Mouse (Mus musculus): ENCODE measurements at regions not wholly inside any gene's neighbourhood (a gene's known extent, or its start where the extent isn't known, plus 50 kb on each side); places are given as distances from the start of the nearest gene placed in this dataset.
"Not testable (repeated sequence)": the region's sequence is repeated elsewhere in the genome, so short reads cannot be mapped to it uniquely, and the experiment has no call there.

GRCm38 (mm10) chr6:6387571-6387970, 170.6 kb upstream of the Slc25a13 start:
- no peak for DNase-seq

- no peak for DNase-seq
Observed at GRCm38 (mm10) chr6:6384971-6385370, 168.0 kb upstream of the Slc25a13 start.

- DNase-seq: no peak
Observed at GRCm38 (mm10) chr6:6384441-6384840, 167.5 kb upstream of the Slc25a13 start.

- DNase-seq: no peak
Observed at GRCm38 (mm10) chr6:6372421-6372820, 155.4 kb upstream of the Slc25a13 start.

- DNase-seq: no peak
Observed at GRCm38 (mm10) chr6:6371444-6372093, 154.6 kb upstream of the Slc25a13 start.

- DNase-seq: no peak
Observed at GRCm38 (mm10) chr6:6364037-6364436, 147.1 kb upstream of the Slc25a13 start.

GRCm38 (mm10) chr6:6362678-6363354, 145.8 kb upstream of the Slc25a13 start:
- DNase-seq: no peak

GRCm38 (mm10) chr6:6361181-6361580, 144.2 kb upstream of the Slc25a13 start:
- DNase-seq: not testable (repeated sequence)

- no peak for DNase-seq
Observed at GRCm38 (mm10) chr6:6357477-6357876, 140.5 kb upstream of the Slc25a13 start.

GRCm38 (mm10) chr6:6356967-6357366, 140.0 kb upstream of the Slc25a13 start:
- no peak for DNase-seq

GRCm38 (mm10) chr6:6335251-6335650, 118.3 kb upstream of the Slc25a13 start:
- no peak for DNase-seq

- no peak for DNase-seq
Observed at GRCm38 (mm10) chr6:6330271-6330670, 113.3 kb upstream of the Slc25a13 start.

GRCm38 (mm10) chr6:6325516-6325915, 108.5 kb upstream of the Slc25a13 start:
- no peak for DNase-seq

GRCm38 (mm10) chr6:6316725-6317124, 99.8 kb upstream of the Slc25a13 start:
- DNase-seq: no peak

- no peak for DNase-seq
Observed at GRCm38 (mm10) chr6:6313171-6313570, 96.2 kb upstream of the Slc25a13 start.

GRCm38 (mm10) chr6:6310213-6310612, 93.2 kb upstream of the Slc25a13 start:
- no peak for DNase-seq

- no peak for DNase-seq
Observed at GRCm38 (mm10) chr6:6307618-6308017, 90.6 kb upstream of the Slc25a13 start.

GRCm38 (mm10) chr6:6303767-6304166, 86.8 kb upstream of the Slc25a13 start:
- no peak for DNase-seq

- no peak for DNase-seq
Observed at GRCm38 (mm10) chr6:6301001-6301510, 84.1 kb upstream of the Slc25a13 start.

GRCm38 (mm10) chr6:6298867-6299852, 82.2 kb upstream of the Slc25a13 start:
- no peak for DNase-seq

- DNase-seq: not testable (repeated sequence)
Observed at GRCm38 (mm10) chr6:6295551-6295950, 78.6 kb upstream of the Slc25a13 start.

- DNase-seq: no peak
Observed at GRCm38 (mm10) chr6:6291781-6292180, 74.8 kb upstream of the Slc25a13 start.

- DNase-seq: no peak
Observed at GRCm38 (mm10) chr6:6290427-6290826, 73.5 kb upstream of the Slc25a13 start.
